Mouse (Mus musculus) A20 (cell line): ENCODE measurements around the gene Pglyrp3.
"Not testable (repeated sequence)": the region's sequence is repeated elsewhere in the genome, so short reads cannot be mapped to it uniquely, and the experiment has no call there.

ENCODE experiments used
- DNase-seq: peaks from one replicate; pipeline ENCODE4 v3.0.0-alpha.2; 2011; ENCODE audit warnings: low read depth, low spot score

Gene Pglyrp3

GRCm38 (mm10) chr3:92014283-92014682 is at the start of gene Pglyrp3:
Pglyrp3 (plus strand) TSS chr3:92014583.
- no peak for DNase-seq

GRCm38 (mm10) chr3:92011001-92011400 is 3.4 kb upstream of the Pglyrp3 start:
- DNase-seq = no peak

- DNase-seq = not testable (repeated sequence)
Measured at GRCm38 (mm10) chr3:92024541-92024940, 10.2 kb downstream of the Pglyrp3 start.

- peak; percentile 40 for DNase-seq
Measured at GRCm38 (mm10) chr3:92033203-92033602, 18.8 kb downstream of the Pglyrp3 start.

- no peak for DNase-seq
Measured at GRCm38 (mm10) chr3:92033892-92034291, 19.5 kb downstream of the Pglyrp3 start.

GRCm38 (mm10) chr3:92050382-92051054 is 36.1 kb downstream of the Pglyrp3 start:
- DNase-seq = peak; percentile 49

- DNase-seq = peak; percentile 87
Measured at GRCm38 (mm10) chr3:92080462-92081284, 66.3 kb downstream of the Pglyrp3 start.
